Mouse (Mus musculus): ENCODE results near the gene Dner. TPM values are rescaled to one million over a fixed set of nuclear protein-coding genes. Genes with fewer than 3 reads are reported as not detected.

Gene Dner
- total and polyA plus RNA-seq, 2 experiments = not detected

DNA sequence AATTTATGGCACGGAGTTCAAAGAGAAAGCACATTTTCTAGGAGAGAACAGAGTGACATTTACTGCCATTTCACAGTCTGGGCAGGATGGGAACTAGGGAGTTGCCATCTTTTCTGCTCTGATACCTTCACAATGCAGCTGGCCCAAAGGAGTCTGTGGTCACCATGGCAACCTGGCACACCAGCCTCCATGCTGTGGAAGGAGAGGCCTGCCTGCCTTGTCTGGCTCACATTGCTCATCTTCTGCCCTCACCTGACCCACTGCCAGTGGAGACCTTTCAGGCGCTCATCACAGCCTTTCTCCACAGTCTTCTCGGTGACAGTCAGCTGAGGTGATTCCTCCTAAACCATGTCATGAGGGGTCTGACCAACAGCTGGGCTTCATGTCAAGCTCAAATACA lies 74.7 kb downstream of the Dner start:
- no peaks in the 10 kb centered on the region for H3K4me1 ChIP-seq (ENCODE audit: control insufficient read depth, insufficient read depth, low read length)
- no peak overlapping the region for H3K9ac ChIP-seq (ENCODE audit: low read depth, low read length)
- H3K4me3 ChIP-seq (ENCODE audit: insufficient read depth, low read depth, low read length) = no peak overlapping the region
- H3K27ac ChIP-seq (replicated peaks; ENCODE audit: insufficient read depth, low read depth, low read length) = no peak overlapping the region
- DNase-seq (ENCODE audit: extremely low read depth, low read depth, low spot score) = no peak
- no peak for TF ChIP-seq CTCF (IDR thresholded peaks at IDR 0.05; ENCODE audit: low read depth, low read length)
- TF ChIP-seq POLR2A (IDR thresholded peaks at IDR 0.05; ENCODE audit: extremely low read depth, insufficient read depth, low read length) = no peak
- H3K79me2 ChIP-seq (ENCODE audit: control insufficient read depth, insufficient read depth, low read length) = no peaks in the 10 kb centered on the region
- H3K36me3 ChIP-seq (ENCODE audit: control insufficient read depth, insufficient read depth, low read length) = no peaks in the 10 kb centered on the region
- WGBS = 83% methylated on average over 3 of the region's 3 CpGs
- no peaks in the 10 kb centered on the region for H3K27me3 ChIP-seq (ENCODE audit: control insufficient read depth, insufficient read depth, low read length)

GRCm38 (mm10) chr1:84619131-84619760 lies 76.8 kb downstream of the Dner start:
- Histone ChIP-seq H3K4me1 (ENCODE audit: control insufficient read depth, insufficient read depth, low read length) (no peaks in the 10 kb centered on the region), H3K9ac (ENCODE audit: low read depth, low read length) (no peak overlapping the region), H3K79me2 (ENCODE audit: control insufficient read depth, insufficient read depth, low read length) (no peaks in the 10 kb centered on the region), H3K27ac (replicated peaks; ENCODE audit: insufficient read depth, low read depth, low read length) (no peak overlapping the region), H3K27me3 (ENCODE audit: control insufficient read depth, insufficient read depth, low read length) (no peaks in the 10 kb centered on the region), H3K4me3 (ENCODE audit: insufficient read depth, low read depth, low read length) (no peak overlapping the region), H3K36me3 (ENCODE audit: control insufficient read depth, insufficient read depth, low read length) (no peaks in the 10 kb centered on the region)
- 78% methylated on average over 16 of the region's 16 CpGs for WGBS
- TF ChIP-seq POLR2A (IDR thresholded peaks at IDR 0.05; ENCODE audit: extremely low read depth, insufficient read depth, low read length) (no peak), CTCF (IDR thresholded peaks at IDR 0.05; ENCODE audit: low read depth, low read length) (no peak)
- no peak for DNase-seq (ENCODE audit: extremely low read depth, low read depth, low spot score)

- TF ChIP-seq POLR2A (IDR thresholded peaks at IDR 0.05; ENCODE audit: extremely low read depth, insufficient read depth, low read length) (no peak), CTCF (IDR thresholded peaks at IDR 0.05; ENCODE audit: low read depth, low read length) (no peak)
- 75% methylated on average over 1 of the region's 1 CpGs for WGBS
- no peaks in the 10 kb centered on the region for H3K79me2 ChIP-seq (ENCODE audit: control insufficient read depth, insufficient read depth, low read length)
- no peaks in the 10 kb centered on the region for H3K27me3 ChIP-seq (ENCODE audit: control insufficient read depth, insufficient read depth, low read length)
- no peak overlapping the region for H3K27ac ChIP-seq (replicated peaks; ENCODE audit: insufficient read depth, low read depth, low read length)
- no peaks in the 10 kb centered on the region for H3K4me1 ChIP-seq (ENCODE audit: control insufficient read depth, insufficient read depth, low read length)
- no peaks in the 10 kb centered on the region for H3K36me3 ChIP-seq (ENCODE audit: control insufficient read depth, insufficient read depth, low read length)
- DNase-seq (ENCODE audit: extremely low read depth, low read depth, low spot score) = no peak
- H3K4me3 ChIP-seq (ENCODE audit: insufficient read depth, low read depth, low read length) = no peak overlapping the region
- H3K9ac ChIP-seq (ENCODE audit: low read depth, low read length) = no peak overlapping the region
These were observed 77.9 kb downstream of the Dner start for GRCm38 (mm10) chr1:84618094-84618493.

- Histone ChIP-seq H3K4me3 (ENCODE audit: insufficient read depth, low read depth, low read length) (no peak overlapping the region), H3K79me2 (ENCODE audit: control insufficient read depth, insufficient read depth, low read length) (no peaks in the 10 kb centered on the region), H3K27me3 (ENCODE audit: control insufficient read depth, insufficient read depth, low read length) (no peaks in the 10 kb centered on the region), H3K9ac (ENCODE audit: low read depth, low read length) (no peak overlapping the region), H3K4me1 (ENCODE audit: control insufficient read depth, insufficient read depth, low read length) (no peaks in the 10 kb centered on the region), H3K27ac (replicated peaks; ENCODE audit: insufficient read depth, low read depth, low read length) (no peak overlapping the region), H3K36me3 (ENCODE audit: control insufficient read depth, insufficient read depth, low read length) (no peaks in the 10 kb centered on the region)
- DNase-seq (ENCODE audit: extremely low read depth, low read depth, low spot score) = no peak
- TF ChIP-seq POLR2A (IDR thresholded peaks at IDR 0.05; ENCODE audit: extremely low read depth, insufficient read depth, low read length) (no peak), CTCF (IDR thresholded peaks at IDR 0.05; ENCODE audit: low read depth, low read length) (no peak)
These were observed 79.9 kb downstream of the Dner start for GRCm38 (mm10) chr1:84616133-84616532.

DNA sequence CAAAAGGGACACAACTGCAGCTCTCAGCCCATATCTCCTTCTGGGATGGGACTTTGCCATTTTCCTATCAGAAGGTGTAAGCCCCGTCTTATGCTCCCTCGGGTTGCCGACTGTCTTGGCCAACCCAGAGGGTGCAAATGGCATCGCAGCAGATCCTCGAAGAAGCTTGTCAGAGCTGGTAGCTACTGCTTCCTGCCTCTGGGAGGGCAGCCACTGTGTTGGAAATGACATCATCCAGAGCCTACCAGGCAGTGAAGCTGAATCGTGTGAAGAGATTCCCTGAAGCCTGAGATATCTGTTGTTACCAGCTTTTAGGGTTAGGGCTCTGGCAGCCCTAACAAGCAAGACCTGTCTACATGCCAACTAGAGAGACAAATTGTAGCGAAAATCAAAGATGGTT lies 81.4 kb downstream of the Dner start:
- Histone ChIP-seq H3K27ac (replicated peaks; ENCODE audit: insufficient read depth, low read depth, low read length) (no peak overlapping the region), H3K9ac (ENCODE audit: low read depth, low read length) (no peak overlapping the region), H3K4me1 (ENCODE audit: control insufficient read depth, insufficient read depth, low read length) (no peaks in the 10 kb centered on the region), H3K27me3 (ENCODE audit: control insufficient read depth, insufficient read depth, low read length) (no peaks in the 10 kb centered on the region), H3K36me3 (ENCODE audit: control insufficient read depth, insufficient read depth, low read length) (no peaks in the 10 kb centered on the region), H3K79me2 (ENCODE audit: control insufficient read depth, insufficient read depth, low read length) (no peaks in the 10 kb centered on the region), H3K4me3 (ENCODE audit: insufficient read depth, low read depth, low read length) (no peak overlapping the region)
- DNase-seq (ENCODE audit: extremely low read depth, low read depth, low spot score) = no peak
- WGBS = 65% methylated on average over 7 of the region's 7 CpGs
- no peak for TF ChIP-seq CTCF (IDR thresholded peaks at IDR 0.05; ENCODE audit: low read depth, low read length)
- TF ChIP-seq POLR2A (IDR thresholded peaks at IDR 0.05; ENCODE audit: extremely low read depth, insufficient read depth, low read length) = no peak

GRCm38 (mm10) chr1:84613119-84613518 lies 82.9 kb downstream of the Dner start:
- Histone ChIP-seq H3K27me3 (ENCODE audit: control insufficient read depth, insufficient read depth, low read length) (no peaks in the 10 kb centered on the region), H3K27ac (replicated peaks; ENCODE audit: insufficient read depth, low read depth, low read length) (no peak overlapping the region), H3K79me2 (ENCODE audit: control insufficient read depth, insufficient read depth, low read length) (no peaks in the 10 kb centered on the region), H3K9ac (ENCODE audit: low read depth, low read length) (no peak overlapping the region), H3K36me3 (ENCODE audit: control insufficient read depth, insufficient read depth, low read length) (no peaks in the 10 kb centered on the region), H3K4me3 (ENCODE audit: insufficient read depth, low read depth, low read length) (no peak overlapping the region), H3K4me1 (ENCODE audit: control insufficient read depth, insufficient read depth, low read length) (no peaks in the 10 kb centered on the region)
- TF ChIP-seq POLR2A (IDR thresholded peaks at IDR 0.05; ENCODE audit: extremely low read depth, insufficient read depth, low read length) (no peak), CTCF (IDR thresholded peaks at IDR 0.05; ENCODE audit: low read depth, low read length) (no peak)
- no peak for DNase-seq (ENCODE audit: extremely low read depth, low read depth, low spot score)
- 85% methylated on average over 8 of the region's 8 CpGs for WGBS

Measured in liver, adult 2 months (tissue).